ENCODE assay signal across 24 mouse cellular contexts in genomic region chr10:75118444-75118843, GRCm38 (mm10). TPM values are rescaled to one million over a fixed set of nuclear protein-coding genes. Genes with fewer than 3 reads are reported as not detected.
A peak's percentile ranks its signal among the peaks of the same experiment; 100 is the strongest.
DNase-seq lines count a peak whose midpoint lies in the region; ATAC-seq lines count a peak whose summit lies in the region.
"Had no signal": no experiment of that assay in that cellular context is flagged by ENCODE, and none has a peak within 500 bp of the region (broad histone marks: within the 10 kb centered on the region; RNA-seq: fewer than 3 reads in every experiment).

No protein-coding gene starts in this region.

- 70% methylated on average over 6 of the region's 6 CpGs for WGBS in embryonic facial prominence, embryonic 13.5 days
- 87% methylated on average over 6 of the region's 6 CpGs for WGBS in embryonic facial prominence, embryonic 10.5 days

- no peak for ATAC-seq in embryonic facial prominence, embryonic 13.5 days (ENCODE audit: insufficient number of reproducible peaks, insufficient read depth, low FRiP score, low TSS enrichment, low read depth)
- ATAC-seq: CD4-positive, CD25-positive, alpha-beta regulatory T cell, adult 4 months; forebrain, embryonic 15.5 days; liver, embryonic 12.5 days; midbrain, embryonic 13.5 days had no signal

- peaks cover 57% of the 10 kb centered on the region for H3K4me1 ChIP-seq in embryonic facial prominence, embryonic 13.5 days
- peaks cover 33% of the 10 kb centered on the region for H3K4me1 ChIP-seq in embryonic facial prominence, embryonic 10.5 days

- H3K9ac ChIP-seq in embryonic facial prominence, embryonic 13.5 days: no peak overlapping the region
- H3K9ac ChIP-seq: forebrain, embryonic 15.5 days; heart, embryonic 15.5 days; liver, embryonic 12.5 days; lung, embryonic 14.5 days; midbrain, embryonic 13.5 days; neural tube, embryonic 13.5 days had no signal

- intact Hi-C loops in left cerebral cortex, postnatal 10 days (cut with DNase I): no loop called here

- H3K36me3 ChIP-seq in embryonic facial prominence, embryonic 13.5 days: no peaks in the 10 kb centered on the region
- peaks cover 9% of the 10 kb centered on the region; the same call in 1 of the 2 replicates for H3K36me3 ChIP-seq in embryonic facial prominence, embryonic 10.5 days (replicated peaks)
- H3K36me3 ChIP-seq: forebrain, embryonic 15.5 days; G1E; heart, embryonic 15.5 days; liver, embryonic 12.5 days; midbrain, embryonic 13.5 days had no signal

- no peaks in the 10 kb centered on the region for H3K27me3 ChIP-seq in embryonic facial prominence, embryonic 13.5 days
- H3K27me3 ChIP-seq in embryonic facial prominence, embryonic 10.5 days (replicated peaks; ENCODE audit: low read depth, poor library complexity, severe bottlenecking): no peaks in the 10 kb centered on the region
- H3K27me3 ChIP-seq: forebrain, embryonic 15.5 days; heart, embryonic 15.5 days; liver, embryonic 12.5 days; midbrain, embryonic 13.5 days; neural tube, embryonic 13.5 days had no signal

- no peak overlapping the region for H3K4me3 ChIP-seq in embryonic facial prominence, embryonic 13.5 days
- no peak overlapping the region for H3K4me3 ChIP-seq in embryonic facial prominence, embryonic 10.5 days
- H3K4me3 ChIP-seq: forebrain, embryonic 15.5 days; heart, embryonic 15.5 days; layer of hippocampus, adult 2 months; liver, embryonic 12.5 days; midbrain, embryonic 13.5 days; neural tube, embryonic 13.5 days had no signal

- no peak overlapping the region for H3K4me2 ChIP-seq in embryonic facial prominence, embryonic 13.5 days
- H3K4me2 ChIP-seq: forebrain, embryonic 15.5 days; heart, embryonic 15.5 days; liver, embryonic 12.5 days; lung, embryonic 14.5 days; midbrain, embryonic 13.5 days; neural tube, embryonic 13.5 days had no signal

- no peak for DNase-seq in embryonic facial prominence, embryonic 10.5 days (ENCODE audit: low spot score)
- DNase-seq in left cerebral cortex, adult 18-20 months (ENCODE audit: low spot score in 2 of 2): peak; percentile 55 to 56
- no peak for DNase-seq in left cerebral cortex, postnatal 10 days (ENCODE audit: extremely low spot score in 1 of 2, low spot score in 2 of 2)
- peak; percentile 52 to 53 for DNase-seq in right cerebral cortex, postnatal 36 days (ENCODE audit: low spot score in 2 of 2)
- no peak for DNase-seq in right cerebral cortex, postnatal 25 days
- DNase-seq in thymus, postnatal 4 days: no peak
- DNase-seq in adrenal gland, postnatal 4 days (ENCODE audit: low spot score in 2 of 2): no peak
- DNase-seq: adrenal gland, postnatal 36 days; cerebellum, adult 8-10 months; gastrocnemius, postnatal 36 days; heart, postnatal 4 days; left cerebral cortex, postnatal 4 days; lung, embryonic 14.5 days had no signal

- H3K27ac ChIP-seq in embryonic facial prominence, embryonic 13.5 days: 0 out of 2 replicates have a peak overlapping the region, but pooled peaks have one; percentile 75
- H3K27ac ChIP-seq in embryonic facial prominence, embryonic 10.5 days (replicated peaks): no peak overlapping the region
- H3K27ac ChIP-seq: forebrain, embryonic 15.5 days; heart, embryonic 15.5 days; hindbrain, postnatal 0 days; kidney, postnatal 0 days; layer of hippocampus, adult 2 months; liver, embryonic 12.5 days; midbrain, embryonic 13.5 days; neural tube, embryonic 13.5 days had no signal

- H3K9me3 ChIP-seq in embryonic facial prominence, embryonic 13.5 days: no peaks in the 10 kb centered on the region
- H3K9me3 ChIP-seq in embryonic facial prominence, embryonic 10.5 days: no peaks in the 10 kb centered on the region
- H3K9me3 ChIP-seq: forebrain, embryonic 15.5 days; heart, embryonic 15.5 days; liver, embryonic 12.5 days; midbrain, embryonic 13.5 days; neural tube, embryonic 13.5 days had no signal

RNA-seq across cellular contexts. Expression of gene Bcr, which starts 58.1 kb away (rescaled TPM):
- 9.5 and 10.6 TPM in 2 replicates for polyA plus RNA-seq in embryonic facial prominence, embryonic 13.5 days (2015; fragmentation: Nextera tagmentation; extraction: Ambion mirVana)
- polyA plus RNA-seq in embryonic facial prominence, embryonic 10.5 days (2016; fragmentation: Nextera tagmentation; extraction: Ambion mirVana): 8.1 and 9.1 TPM in 2 replicates
- 100 to 1,000 TPM; 102 to 109 TPM for total RNA-seq in left cerebral cortex, adult 18-20 months (2021)
- total RNA-seq in left cerebral cortex, postnatal 10 days (2021): 10 to 100 TPM; 73.1 to 76.3 TPM
- 10 to 100 TPM; 28.2 to 31.7 TPM for total RNA-seq in adrenal gland, postnatal 4 days (2021)
- polyA plus RNA-seq: G1E had no signal

Comparison
In these comparisons a context has a peak if more than half of its experiments do, and no peak if none do; other contexts are left out.
1. DNase-seq: peak in left cerebral cortex, adult 18-20 months (2 of 2) and right cerebral cortex, postnatal 36 days (2 of 2); none in embryonic facial prominence, embryonic 10.5 days (single experiment), left cerebral cortex, postnatal 10 days (0 of 2), right cerebral cortex, postnatal 25 days (single experiment), thymus, postnatal 4 days (single experiment) and adrenal gland, postnatal 4 days (0 of 2).